Mouse (Mus musculus) yolk sac, embryonic 10.5 days (tissue): ENCODE data around the gene Anapc11.

Experiments
- DNase-seq: peaks from one replicate; pipeline ENCODE4 v3.0.0-alpha.2; 2017; ENCODE audit warnings: low spot score

The Anapc11 gene

GRCm38 (mm10) chr11:120606764-120607163 is 8.5 kb downstream of the Anapc11 start:
- no peak for DNase-seq

- peak; percentile 55 for DNase-seq
Observed at GRCm38 (mm10) chr11:120608241-120609034, 10.2 kb downstream of the Anapc11 start, which contains the start of gene Npb. Gene Npb (plus strand): TSS chr11:120608477.

- no peak for DNase-seq
Observed at GRCm38 (mm10) chr11:120609250-120609649, 11.0 kb downstream of the Anapc11 start.

- DNase-seq, result no peak
Observed at GRCm38 (mm10) chr11:120610477-120611046, 12.3 kb downstream of the Anapc11 start.

GRCm38 (mm10) chr11:120612763-120613162 is 14.5 kb downstream of the Anapc11 start:
- DNase-seq, result peak; percentile 61

- no peak for DNase-seq
Observed at GRCm38 (mm10) chr11:120613481-120613972, 15.3 kb downstream of the Anapc11 start.

GRCm38 (mm10) chr11:120613976-120614375 is 15.8 kb downstream of the Anapc11 start:
- no peak for DNase-seq

- DNase-seq, result no peak
Observed at GRCm38 (mm10) chr11:120615167-120615566, 16.9 kb downstream of the Anapc11 start.

- DNase-seq, result no peak
Observed at GRCm38 (mm10) chr11:120615606-120616203, 17.5 kb downstream of the Anapc11 start.

GRCm38 (mm10) chr11:120616617-120617294 is 18.5 kb downstream of the Anapc11 start:
- peak; percentile 53 for DNase-seq

- peak; percentile 92 for DNase-seq
Observed at GRCm38 (mm10) chr11:120617519-120618112, 19.4 kb downstream of the Anapc11 start, which contains the start of gene Pcyt2. Gene Pcyt2 (minus strand): TSS chr11:120617936.

GRCm38 (mm10) chr11:120618619-120619535 is 20.7 kb downstream of the Anapc11 start:
- no peak for DNase-seq

- no peak for DNase-seq
Observed at GRCm38 (mm10) chr11:120620195-120620594, 22.0 kb downstream of the Anapc11 start.

GRCm38 (mm10) chr11:120622805-120623204 is 24.6 kb downstream of the Anapc11 start:
- DNase-seq, result no peak

GRCm38 (mm10) chr11:120623961-120624679 is 25.9 kb downstream of the Anapc11 start:
- peak; percentile 77 for DNase-seq

- DNase-seq, result peak; percentile 89
Observed at GRCm38 (mm10) chr11:120624680-120625111, 26.5 kb downstream of the Anapc11 start.

GRCm38 (mm10) chr11:120625152-120625775 is 27.0 kb downstream of the Anapc11 start, which contains the start of gene Sirt7:
Gene Sirt7 (minus strand): TSS chr11:120625240.
- DNase-seq, result no peak

- DNase-seq, result no peak
Observed at GRCm38 (mm10) chr11:120626785-120627467, 28.7 kb downstream of the Anapc11 start.
